Mouse (Mus musculus): Measurements from ENCODE around the gene Tlr6.

Gene Tlr6

GRCm38 (mm10) chr5:64959843-64960230 is at the start of gene Tlr6:
Gene Tlr6 (minus strand): TSS chr5:64960097.
- DNase-seq, result peak; percentile 39

GRCm38 (mm10) chr5:65006011-65006491 is 46.2 kb upstream of the Tlr6 start:
- DNase-seq, result no peak

- no peak for DNase-seq
Observed at GRCm38 (mm10) chr5:65005251-65005650, 45.4 kb upstream of the Tlr6 start.

- no peak for DNase-seq
Observed at GRCm38 (mm10) chr5:65003946-65004535, 44.1 kb upstream of the Tlr6 start.

- no peak for DNase-seq
Observed at GRCm38 (mm10) chr5:65002940-65003824, 43.3 kb upstream of the Tlr6 start.

GRCm38 (mm10) chr5:64995408-64995807 is 35.5 kb upstream of the Tlr6 start:
- DNase-seq, result no peak

GRCm38 (mm10) chr5:64992540-64992939 is 32.6 kb upstream of the Tlr6 start:
- no peak for DNase-seq

- no peak for DNase-seq
Observed at GRCm38 (mm10) chr5:64989940-64990339, 30.0 kb upstream of the Tlr6 start.

GRCm38 (mm10) chr5:64985971-64986370 is 26.1 kb upstream of the Tlr6 start:
- DNase-seq, result peak; percentile 15

- no peak for DNase-seq
Observed at GRCm38 (mm10) chr5:64977128-64977527, 17.2 kb upstream of the Tlr6 start.

GRCm38 (mm10) chr5:64975121-64975520 is 15.2 kb upstream of the Tlr6 start:
- DNase-seq, result no peak

- peak; percentile 77 for DNase-seq
Observed at GRCm38 (mm10) chr5:64969861-64970771, 10.2 kb upstream of the Tlr6 start, which contains the start of gene Fam114a1. Gene Fam114a1 (plus strand): TSS chr5:64970071.

- peak; percentile 27 for DNase-seq
Observed at GRCm38 (mm10) chr5:64968961-64969860, 9.3 kb upstream of the Tlr6 start.

GRCm38 (mm10) chr5:64963735-64964134 is 3.8 kb upstream of the Tlr6 start:
- DNase-seq, result no peak

- DNase-seq, result no peak
Observed at GRCm38 (mm10) chr5:64963271-64963670, 3.4 kb upstream of the Tlr6 start.

- DNase-seq, result no peak
Observed at GRCm38 (mm10) chr5:64960857-64961391, 1.0 kb upstream of the Tlr6 start.

- peak; percentile 18 for DNase-seq
Observed at GRCm38 (mm10) chr5:64958991-64959842, 680 bp downstream of the Tlr6 start.

- no peak for DNase-seq
Observed at GRCm38 (mm10) chr5:64954931-64955330, 5.0 kb downstream of the Tlr6 start.

GRCm38 (mm10) chr5:64951486-64951885 is 8.4 kb downstream of the Tlr6 start:
- DNase-seq, result no peak

- DNase-seq, result no peak
Observed at GRCm38 (mm10) chr5:64932775-64933174, 27.1 kb downstream of the Tlr6 start.

- no peak for DNase-seq
Observed at GRCm38 (mm10) chr5:64932215-64932614, 27.7 kb downstream of the Tlr6 start.

Measured in kidney, adult 11 months (tissue).